Mouse (Mus musculus): ENCODE measurements at regions not wholly inside any gene's neighbourhood (a gene's known extent, or its start where the extent isn't known, plus 50 kb on each side); places are given as distances from the start of the nearest gene placed in this dataset.
A peak's percentile ranks its signal among the peaks of the same experiment; 100 is the strongest.

DNA sequence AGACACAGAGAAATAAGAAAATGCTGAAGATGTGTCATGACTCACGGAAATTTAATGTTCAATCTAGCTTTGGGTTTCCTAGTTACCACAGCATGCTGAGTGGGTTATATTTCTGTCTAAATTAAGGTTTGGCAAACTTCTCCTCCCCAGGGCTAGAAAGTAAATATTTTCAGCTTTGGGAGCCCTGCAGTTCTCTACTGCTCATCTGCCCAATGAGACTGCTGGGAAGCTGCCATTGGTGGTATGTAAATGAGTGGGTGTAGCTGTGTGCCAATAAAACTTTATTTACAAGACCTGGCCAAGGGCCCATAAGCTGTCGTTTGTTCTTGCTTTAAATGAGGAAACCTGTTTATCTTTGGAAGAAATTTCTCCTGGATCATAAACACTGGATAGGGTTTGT is 1189.3 kb upstream of the A1bg start:
- Histone ChIP-seq H3K9ac (ENCODE audit: insufficient read depth, low read depth, low read length, poor library complexity, severe bottlenecking) (no peak overlapping the region), H3K36me3 (ENCODE audit: control insufficient read depth, insufficient read depth, low read length, poor library complexity, severe bottlenecking) (peaks cover 5% of the 10 kb centered on the region; the same call in 1 of the 2 replicates), H3K27ac (ENCODE audit: insufficient read depth, low read depth, low read length, poor library complexity, severe bottlenecking) (no peak overlapping the region), H3K4me1 (ENCODE audit: control insufficient read depth in 2 of 2, insufficient read depth in 2 of 2, low read length in 2 of 2, poor library complexity in 1 of 2) (peaks cover 0 to 22% of the 10 kb centered on the region in 2 experiments; a peak in 2 of 4 replicates), H3K9me3 (ENCODE audit: control insufficient read depth, insufficient read depth, low read depth, low read length) (no peaks in the 10 kb centered on the region), H3K4me3 (ENCODE audit: insufficient read depth in 1 of 2, low read depth in 1 of 2, low read length in 2 of 2, poor library complexity in 1 of 2, severe bottlenecking in 1 of 2) (no peak overlapping the region)
- TF ChIP-seq ZNF384 (IDR thresholded peaks at IDR 0.05; ENCODE audit: low read depth, low read length) (no peak), MAFK (IDR thresholded peaks at IDR 0.05; ENCODE audit: insufficient read depth, low read depth, low read length) (no peak), HCFC1 (IDR thresholded peaks at IDR 0.05; ENCODE audit: borderline replicate concordance, insufficient read depth, low read length) (no peak), ZC3H11A (IDR thresholded peaks at IDR 0.05; ENCODE audit: borderline replicate concordance, low read depth, low read length) (no peak), CHD2 (IDR thresholded peaks at IDR 0.05; ENCODE audit: low read depth, low read length) (no peak)
- in situ Hi-C loops (cut with MboI; ENCODE audit: low sequenced_read_pairs in 2 of 2, unreplicated experiment in 2 of 2), result no loop called here
- DNase-seq (ENCODE audit: low read depth, low spot score), result no peak

DNA sequence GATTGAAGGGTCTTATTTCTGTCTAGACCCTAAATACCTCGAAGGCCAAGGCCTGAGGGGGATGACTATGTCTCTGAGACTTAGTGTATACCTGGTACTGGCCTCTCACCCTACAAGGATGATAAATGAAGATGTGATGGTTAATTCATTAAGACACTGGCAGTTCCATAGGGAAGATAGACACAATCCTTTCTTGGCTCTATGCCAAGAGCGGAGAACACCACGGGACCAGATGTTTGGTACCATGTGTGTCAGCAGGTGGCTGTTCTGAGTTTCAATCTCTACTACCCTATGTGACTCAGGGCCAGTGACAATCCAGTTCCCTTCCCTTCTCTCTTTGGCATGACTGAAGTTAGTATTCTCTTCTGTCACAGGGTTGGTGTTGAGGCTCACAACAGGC is 1185.2 kb upstream of the A1bg start:
- H3K9me3 ChIP-seq (ENCODE audit: control insufficient read depth, insufficient read depth, low read depth, low read length), result no peaks in the 10 kb centered on the region
- no peak for DNase-seq (ENCODE audit: low read depth, low spot score)
- no peak overlapping the region for H3K27ac ChIP-seq (ENCODE audit: insufficient read depth, low read depth, low read length, poor library complexity, severe bottlenecking)
- TF ChIP-seq CHD2 (IDR thresholded peaks at IDR 0.05; ENCODE audit: low read depth, low read length), result no peak
- TF ChIP-seq ZNF384 (IDR thresholded peaks at IDR 0.05; ENCODE audit: low read depth, low read length), result no peak
- no peak for TF ChIP-seq ZC3H11A (IDR thresholded peaks at IDR 0.05; ENCODE audit: borderline replicate concordance, low read depth, low read length)
- no peak for TF ChIP-seq HCFC1 (IDR thresholded peaks at IDR 0.05; ENCODE audit: borderline replicate concordance, insufficient read depth, low read length)
- TF ChIP-seq MAFK (IDR thresholded peaks at IDR 0.05; ENCODE audit: insufficient read depth, low read depth, low read length), result no peak
- peaks cover 9 to 26% of the 10 kb centered on the region in 2 experiments; a peak in 3 of 4 replicates for H3K4me1 ChIP-seq (ENCODE audit: control insufficient read depth in 2 of 2, insufficient read depth in 2 of 2, low read length in 2 of 2, poor library complexity in 1 of 2)
- peaks cover 5% of the 10 kb centered on the region; the same call in 1 of the 2 replicates for H3K36me3 ChIP-seq (ENCODE audit: control insufficient read depth, insufficient read depth, low read length, poor library complexity, severe bottlenecking)
- H3K9ac ChIP-seq (ENCODE audit: insufficient read depth, low read depth, low read length, poor library complexity, severe bottlenecking), result no peak overlapping the region
- no peak overlapping the region for H3K4me3 ChIP-seq (ENCODE audit: insufficient read depth in 1 of 2, low read depth in 1 of 2, low read length in 2 of 2, poor library complexity in 1 of 2, severe bottlenecking in 1 of 2)
- in situ Hi-C loops (cut with MboI; ENCODE audit: low sequenced_read_pairs in 2 of 2, unreplicated experiment in 2 of 2), result no loop called here

DNA sequence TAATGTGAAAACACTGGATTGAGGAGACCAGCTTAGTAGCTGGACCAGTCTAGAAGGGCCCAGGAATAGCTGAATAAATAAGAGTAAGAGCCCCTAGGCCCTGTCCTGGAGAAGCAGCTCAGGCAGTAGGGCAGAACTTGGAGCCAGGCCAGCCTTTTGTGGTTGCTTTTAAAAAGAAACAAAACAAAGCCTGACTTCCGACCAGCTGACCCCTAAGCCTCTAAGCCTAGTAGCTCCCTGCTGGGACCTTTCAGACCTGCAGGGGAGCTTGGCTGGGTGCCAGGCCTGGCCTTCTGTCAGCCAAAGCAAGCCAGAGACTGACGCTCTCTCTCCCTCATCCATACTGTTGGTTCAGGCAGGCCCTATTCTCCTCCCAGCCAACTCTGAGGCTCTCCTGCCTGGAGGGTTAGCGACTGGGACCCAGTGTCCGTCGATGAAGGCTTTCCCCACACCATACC is 1183.7 kb upstream of the A1bg start:
- no peak overlapping the region for H3K9ac ChIP-seq (ENCODE audit: insufficient read depth, low read depth, low read length, poor library complexity, severe bottlenecking)
- in situ Hi-C loops (cut with MboI; ENCODE audit: low sequenced_read_pairs in 2 of 2, unreplicated experiment in 2 of 2), result no loop called here
- H3K9me3 ChIP-seq (ENCODE audit: control insufficient read depth, insufficient read depth, low read depth, low read length), result no peaks in the 10 kb centered on the region
- no peak for TF ChIP-seq MAFK (IDR thresholded peaks at IDR 0.05; ENCODE audit: insufficient read depth, low read depth, low read length)
- TF ChIP-seq ZC3H11A (IDR thresholded peaks at IDR 0.05; ENCODE audit: borderline replicate concordance, low read depth, low read length), result no peak
- TF ChIP-seq ZNF384 (IDR thresholded peaks at IDR 0.05; ENCODE audit: low read depth, low read length), result no peak
- no peak for TF ChIP-seq CHD2 (IDR thresholded peaks at IDR 0.05; ENCODE audit: low read depth, low read length)
- TF ChIP-seq HCFC1 (IDR thresholded peaks at IDR 0.05; ENCODE audit: borderline replicate concordance, insufficient read depth, low read length), result no peak
- peaks cover 10% of the 10 kb centered on the region; the same call in 1 of the 2 replicates for H3K36me3 ChIP-seq (ENCODE audit: control insufficient read depth, insufficient read depth, low read length, poor library complexity, severe bottlenecking)
- H3K4me1 ChIP-seq (ENCODE audit: control insufficient read depth in 2 of 2, insufficient read depth in 2 of 2, low read length in 2 of 2, poor library complexity in 1 of 2), result peaks cover 9 to 24% of the 10 kb centered on the region in 2 experiments; a peak in 3 of 4 replicates
- peak overlapping the region; percentile 63; the same call in 1 of the 2 replicates for H3K27ac ChIP-seq (ENCODE audit: insufficient read depth, low read depth, low read length, poor library complexity, severe bottlenecking)
- no peak overlapping the region for H3K4me3 ChIP-seq (ENCODE audit: insufficient read depth in 1 of 2, low read depth in 1 of 2, low read length in 2 of 2, poor library complexity in 1 of 2, severe bottlenecking in 1 of 2)
- peak; percentile 85 for DNase-seq (ENCODE audit: low read depth, low spot score)

DNA sequence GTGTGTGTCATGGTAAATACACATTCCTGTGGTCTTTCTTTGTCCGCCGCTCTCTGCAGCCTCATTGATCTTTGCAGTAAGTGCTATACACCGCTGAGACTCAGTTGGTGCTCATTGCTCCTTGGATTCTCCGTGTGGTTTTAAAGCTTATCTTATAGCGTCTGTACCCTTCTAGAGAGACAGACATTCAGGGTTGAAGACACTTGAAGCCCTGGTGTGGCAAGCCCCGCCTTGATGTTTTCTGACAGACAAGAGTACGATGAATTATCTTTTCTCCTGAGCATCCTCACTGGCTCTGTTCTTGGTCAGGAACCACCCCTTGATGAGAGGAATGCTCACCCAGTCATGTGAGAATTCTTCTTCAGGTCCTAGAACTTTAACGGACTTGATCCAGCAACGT is 1182.7 kb upstream of the A1bg start:
- no peak for DNase-seq (ENCODE audit: low read depth, low spot score)
- in situ Hi-C loops (cut with MboI; ENCODE audit: low sequenced_read_pairs in 2 of 2, unreplicated experiment in 2 of 2), result no loop called here
- Histone ChIP-seq H3K36me3 (ENCODE audit: control insufficient read depth, insufficient read depth, low read length, poor library complexity, severe bottlenecking) (peaks cover 11% of the 10 kb centered on the region; the same call in 1 of the 2 replicates), H3K4me1 (ENCODE audit: control insufficient read depth in 2 of 2, insufficient read depth in 2 of 2, low read length in 2 of 2, poor library complexity in 1 of 2) (peaks cover 9 to 23% of the 10 kb centered on the region in 2 experiments; a peak in 3 of 4 replicates), H3K4me3 (ENCODE audit: insufficient read depth in 1 of 2, low read depth in 1 of 2, low read length in 2 of 2, poor library complexity in 1 of 2, severe bottlenecking in 1 of 2) (no peak overlapping the region), H3K27ac (ENCODE audit: insufficient read depth, low read depth, low read length, poor library complexity, severe bottlenecking) (no peak overlapping the region), H3K9me3 (ENCODE audit: control insufficient read depth, insufficient read depth, low read depth, low read length) (no peaks in the 10 kb centered on the region), H3K9ac (ENCODE audit: insufficient read depth, low read depth, low read length, poor library complexity, severe bottlenecking) (no peak overlapping the region)
- TF ChIP-seq ZC3H11A (IDR thresholded peaks at IDR 0.05; ENCODE audit: borderline replicate concordance, low read depth, low read length), result no peak
- no peak for TF ChIP-seq CHD2 (IDR thresholded peaks at IDR 0.05; ENCODE audit: low read depth, low read length)
- TF ChIP-seq ZNF384 (IDR thresholded peaks at IDR 0.05; ENCODE audit: low read depth, low read length), result 0 out of 2 replicates have a peak, but pooled peaks have one; percentile 45
- TF ChIP-seq MAFK (IDR thresholded peaks at IDR 0.05; ENCODE audit: insufficient read depth, low read depth, low read length), result no peak
- no peak for TF ChIP-seq HCFC1 (IDR thresholded peaks at IDR 0.05; ENCODE audit: borderline replicate concordance, insufficient read depth, low read length)

Data from ES-E14 (cell line).